Mouse (Mus musculus): ENCODE data around the gene G0s2.

Gene G0s2

DNA sequence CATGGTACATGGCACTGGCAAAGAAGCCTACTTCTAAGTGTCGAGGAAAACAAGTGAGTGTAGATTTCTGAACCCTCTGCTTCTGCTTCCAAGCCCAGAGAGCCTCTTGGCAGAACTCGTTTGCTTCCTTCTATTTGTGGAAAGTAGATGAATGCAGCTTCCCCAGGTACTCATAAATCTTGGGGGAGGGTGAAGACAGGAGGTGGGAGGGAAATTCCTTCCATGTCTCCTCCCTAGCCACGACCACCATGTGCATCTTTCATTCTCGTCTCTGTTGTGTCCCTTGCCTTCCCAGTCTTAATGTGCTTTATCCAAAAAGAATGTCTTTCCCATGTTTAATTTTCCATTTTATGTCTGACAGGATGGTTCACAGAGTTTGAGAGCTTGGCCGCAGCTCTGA lies 20.4 kb downstream of the G0s2 start:
- no peak for DNase-seq (ENCODE audit: low spot score)

DNA sequence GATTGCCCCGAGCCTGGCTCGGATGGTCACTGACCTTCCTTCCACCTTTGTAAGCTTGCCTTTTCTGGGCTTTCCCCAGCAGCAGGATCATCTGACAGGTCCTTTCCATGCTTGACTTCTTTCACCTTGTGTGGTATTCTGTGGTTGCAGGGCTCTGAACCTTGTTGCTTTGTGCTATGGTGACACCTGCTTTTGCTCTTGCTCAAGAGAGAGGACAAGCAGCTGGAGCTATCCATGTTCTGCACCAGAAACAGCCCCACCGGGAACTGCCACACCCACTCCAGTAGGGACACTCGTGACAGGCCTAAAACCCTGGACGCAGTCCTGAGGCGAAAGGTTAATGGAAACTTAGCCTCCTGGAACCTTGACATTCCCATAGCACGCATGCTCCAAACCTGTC lies 21.6 kb downstream of the G0s2 start:
- DNase-seq (ENCODE audit: low spot score) = no peak

DNA sequence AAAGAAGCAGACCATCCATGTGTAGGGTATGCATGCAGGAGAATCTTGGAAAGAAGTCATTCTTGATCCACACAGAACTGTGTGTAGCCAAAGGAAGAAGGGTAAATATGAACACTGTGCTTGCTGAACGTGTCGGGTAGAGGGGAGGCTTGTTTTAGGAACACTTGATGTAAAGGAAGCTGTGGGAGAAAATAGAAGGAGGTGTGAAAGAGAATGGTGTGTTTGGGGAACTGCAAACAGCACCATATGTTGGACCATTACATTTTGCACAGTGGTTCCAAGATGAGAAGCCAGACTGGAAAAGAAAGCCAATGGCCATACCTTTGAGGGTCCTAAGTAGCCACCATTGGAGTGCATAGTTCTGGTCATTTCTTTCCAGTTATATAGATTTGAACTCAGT lies 23.0 kb downstream of the G0s2 start:
- DNase-seq (ENCODE audit: low spot score) = no peak

DNA sequence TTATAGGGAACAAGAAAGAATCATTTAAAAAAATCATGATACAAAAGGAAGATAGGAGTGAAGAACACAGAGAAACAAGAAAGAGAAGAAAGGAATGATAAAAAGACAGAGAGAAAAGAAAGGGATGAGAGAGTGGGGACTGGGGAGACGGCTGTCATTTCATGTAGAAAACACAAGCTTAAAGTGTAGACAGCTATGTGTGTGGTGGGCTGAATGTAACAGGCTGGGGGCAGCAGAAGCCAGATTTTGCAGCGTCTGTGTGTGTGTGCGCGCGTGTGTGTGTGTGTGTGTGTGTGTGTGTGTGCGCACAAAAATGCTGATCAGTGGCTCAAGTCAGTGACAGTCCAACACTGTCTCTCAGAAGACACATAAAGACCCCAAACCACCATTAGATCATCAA lies 28.8 kb downstream of the G0s2 start:
- no peak for DNase-seq (ENCODE audit: low spot score)

DNA sequence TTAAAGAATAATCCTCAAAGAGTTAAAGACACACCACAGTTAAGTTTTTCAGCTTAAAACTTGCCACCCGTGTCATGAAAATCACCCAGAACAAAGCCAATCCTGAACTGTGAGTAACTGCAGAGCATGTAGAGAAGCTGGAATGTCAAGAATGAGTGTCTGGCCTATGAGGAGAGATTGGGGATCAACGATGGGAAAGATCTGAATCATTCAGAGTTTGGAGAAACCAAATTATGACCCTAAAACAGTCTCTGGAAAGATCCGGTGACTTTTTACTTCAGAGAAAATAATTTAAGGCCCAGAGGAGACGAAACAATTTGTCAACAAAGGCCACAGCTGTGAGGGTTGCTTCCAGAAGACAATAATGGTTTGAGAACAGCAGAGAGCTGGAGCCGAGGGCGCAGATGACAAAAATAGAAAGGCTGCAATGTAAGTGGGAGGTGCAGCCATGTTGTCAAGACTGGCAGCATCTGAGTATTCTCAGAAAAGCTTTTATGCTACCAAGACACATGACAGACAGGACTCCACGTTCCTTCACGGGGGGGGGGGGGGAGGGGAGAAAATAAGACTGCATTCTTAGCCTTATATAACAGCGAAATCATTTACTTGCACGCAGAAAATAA lies 29.3 kb downstream of the G0s2 start:
- no peak for DNase-seq (ENCODE audit: low spot score)

DNA sequence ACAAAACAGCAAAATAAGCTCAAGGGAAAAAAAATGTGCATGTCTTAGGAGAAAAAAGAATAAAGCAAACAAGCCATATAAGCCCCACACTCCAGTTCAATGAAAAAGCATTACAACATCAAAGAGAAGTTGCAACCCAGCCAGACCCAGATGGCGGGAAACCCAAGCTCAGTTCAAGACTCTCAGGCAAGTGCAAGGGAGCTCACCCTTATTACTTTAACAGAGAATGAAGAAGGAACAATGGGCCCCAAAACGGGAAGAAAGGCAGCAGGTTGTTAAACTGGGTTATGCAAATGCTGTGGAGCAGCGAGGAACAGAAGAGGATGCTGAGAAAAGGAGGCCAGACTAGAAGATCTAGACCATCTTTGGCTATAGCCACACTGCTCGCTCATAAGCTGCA lies 30.2 kb downstream of the G0s2 start:
- no peak for DNase-seq (ENCODE audit: low spot score)

DNA sequence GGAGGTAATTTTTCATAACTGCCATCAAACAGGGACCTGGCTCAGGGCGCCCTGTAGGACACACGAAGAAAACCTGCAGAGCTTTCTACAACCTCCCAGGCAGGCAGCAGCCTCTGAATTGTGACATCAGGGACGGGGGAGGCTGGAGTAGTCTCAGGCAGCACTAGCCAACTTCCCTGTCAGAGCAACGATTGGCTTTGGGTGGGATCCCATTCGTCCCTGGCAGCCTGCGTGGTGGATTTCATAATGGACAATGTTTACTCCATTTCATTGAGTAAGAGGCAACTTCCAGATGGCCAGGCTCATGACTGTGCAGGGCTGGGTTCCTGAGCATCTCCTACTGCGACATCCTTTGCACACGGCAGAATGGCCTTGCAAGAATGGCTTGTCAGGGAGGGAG lies 30.8 kb downstream of the G0s2 start:
- DNase-seq (ENCODE audit: low spot score) = peak; percentile 49

DNA sequence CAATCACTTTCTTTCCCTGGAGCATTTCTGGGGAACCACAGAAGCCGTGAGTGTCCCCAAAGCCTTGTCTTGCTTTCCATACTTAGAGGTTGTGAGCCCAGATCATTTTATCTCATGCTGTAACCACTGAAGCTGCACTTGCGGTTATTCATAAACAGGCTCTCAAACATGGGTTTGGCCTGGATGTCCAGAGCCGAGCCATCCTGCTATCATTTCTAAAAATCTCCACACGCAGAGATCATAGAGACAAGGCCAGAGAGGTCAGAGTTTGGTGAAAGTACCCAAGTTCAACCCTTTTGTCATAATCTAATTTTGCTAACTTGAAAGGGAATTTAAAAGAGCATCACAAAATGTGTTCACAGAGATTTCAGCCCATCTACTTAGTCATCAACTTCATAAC lies 31.6 kb downstream of the G0s2 start:
- DNase-seq (ENCODE audit: low spot score) = no peak

DNA sequence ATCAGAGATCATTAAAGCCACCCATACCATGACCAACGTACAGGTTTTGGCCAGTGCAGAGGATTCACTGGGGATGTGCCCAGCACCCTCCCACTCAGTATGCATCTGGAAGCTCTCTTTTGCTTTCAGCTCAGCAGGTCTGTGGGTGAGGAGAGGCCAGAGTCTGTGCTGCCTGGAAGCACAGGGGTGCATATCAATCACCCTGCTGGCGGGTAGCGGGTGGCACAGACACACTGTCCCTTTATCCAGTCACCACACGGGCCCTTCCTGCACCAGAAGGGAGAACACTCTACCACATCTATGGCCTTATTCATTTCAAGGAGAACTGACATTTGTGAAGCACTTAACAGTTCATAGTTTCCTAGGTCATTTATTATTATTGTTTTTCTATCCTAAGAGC lies 34.6 kb downstream of the G0s2 start:
- no peak for DNase-seq (ENCODE audit: low spot score)

DNA sequence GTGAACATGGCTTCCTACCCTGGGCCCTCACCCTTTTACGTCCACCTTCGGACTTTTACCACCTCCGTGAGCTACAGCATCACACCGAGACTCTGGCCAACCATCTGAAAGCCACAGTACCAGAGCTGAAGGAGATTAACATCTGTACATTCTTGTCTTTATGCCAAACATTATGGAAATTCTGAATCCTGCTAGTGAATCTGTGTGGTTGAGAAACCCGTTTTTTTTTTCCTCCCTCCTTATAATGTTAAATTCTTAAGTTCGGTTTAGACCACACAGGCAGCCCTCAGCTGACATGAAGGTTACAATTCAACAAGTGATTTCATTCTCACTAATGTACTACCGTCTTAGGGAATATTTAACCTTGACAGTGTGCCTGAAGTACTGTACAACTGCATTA lies 38.1 kb downstream of the G0s2 start:
- no peak for DNase-seq (ENCODE audit: low spot score)

DNA sequence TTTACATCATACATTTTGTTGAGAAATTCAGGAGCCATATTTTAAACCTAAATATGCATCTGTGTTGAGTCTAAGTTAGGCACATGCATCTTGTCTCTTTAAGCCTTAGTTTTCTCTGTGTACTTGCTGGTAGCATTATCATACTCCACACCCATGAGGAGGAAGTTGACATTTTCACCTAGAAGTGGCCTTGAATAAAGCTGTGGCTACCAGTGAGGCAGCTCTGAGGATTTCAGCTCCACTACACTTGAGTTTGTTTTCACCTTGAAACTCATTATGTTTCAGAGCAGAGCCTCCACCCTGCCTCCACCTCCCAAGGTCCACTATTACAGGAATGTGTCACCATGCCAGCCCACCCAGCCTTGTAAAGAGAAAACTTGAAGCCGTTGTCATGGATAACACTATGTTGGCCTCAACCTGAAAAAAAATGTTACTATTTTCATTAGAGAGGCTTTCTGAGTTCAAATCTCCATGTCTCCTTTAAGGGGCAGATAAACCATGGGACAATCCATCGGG lies 38.8 kb downstream of the G0s2 start:
- DNase-seq (ENCODE audit: low spot score) = no peak

DNA sequence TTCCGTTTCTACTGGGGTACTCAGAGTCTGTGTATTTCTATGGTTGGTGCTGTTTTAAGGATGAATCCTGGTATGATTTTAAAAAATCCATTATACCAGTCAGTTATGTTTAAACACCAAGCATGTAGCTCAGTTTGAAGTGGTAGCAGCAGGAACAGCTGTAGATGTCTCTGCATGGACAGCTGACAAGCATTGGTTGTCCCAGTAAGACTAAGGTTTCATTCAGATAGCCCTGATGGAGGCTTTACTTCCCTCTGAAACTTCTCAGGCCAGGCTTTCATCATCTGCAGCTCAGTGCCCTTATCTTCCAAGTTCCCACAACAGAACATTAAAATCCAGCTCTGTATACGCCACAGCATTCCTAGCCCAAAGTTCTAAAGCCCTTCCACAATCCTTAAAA lies 40.3 kb downstream of the G0s2 start:
- no peak for DNase-seq (ENCODE audit: low spot score)

DNA sequence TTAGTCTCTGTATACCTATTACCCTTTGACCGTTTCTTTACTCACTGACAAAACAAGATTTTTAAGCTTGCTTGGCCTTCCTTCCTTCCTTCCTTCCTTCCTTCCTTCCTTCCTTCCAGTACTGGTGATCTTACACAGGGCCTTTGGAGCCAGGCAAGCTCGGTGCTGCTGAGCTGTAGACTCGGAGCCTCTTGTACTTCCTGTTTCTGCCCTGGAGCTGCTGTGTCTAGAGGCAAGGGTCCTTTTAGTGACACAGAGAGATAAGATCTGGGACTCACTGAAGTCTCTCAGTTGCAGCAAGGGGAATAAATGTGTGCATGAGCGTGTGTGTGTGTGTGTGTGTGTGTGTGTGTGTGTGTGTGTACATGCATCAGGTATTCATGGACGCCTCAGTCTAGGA lies 42.1 kb downstream of the G0s2 start:
- no peak for DNase-seq (ENCODE audit: low spot score)

DNA sequence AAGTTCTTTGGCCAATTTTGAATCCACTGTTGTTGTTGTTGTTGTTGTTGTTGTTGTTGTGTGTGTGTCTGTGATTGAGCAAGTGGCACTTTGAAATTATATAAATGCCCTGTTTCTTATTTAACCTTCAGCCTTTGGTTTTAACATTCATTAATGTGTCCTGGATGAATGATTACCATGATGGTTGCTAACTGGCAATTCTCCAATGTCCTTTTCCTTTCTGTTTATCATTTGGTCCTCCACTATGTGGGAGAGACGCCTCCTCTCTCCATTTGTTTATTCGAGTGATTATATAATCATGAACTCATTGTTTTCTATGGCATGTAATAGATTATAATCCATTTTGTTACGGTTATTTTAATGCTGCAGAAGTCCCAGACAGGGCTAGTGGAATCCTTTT lies 42.5 kb downstream of the G0s2 start:
- DNase-seq (ENCODE audit: low spot score) = no peak

DNA sequence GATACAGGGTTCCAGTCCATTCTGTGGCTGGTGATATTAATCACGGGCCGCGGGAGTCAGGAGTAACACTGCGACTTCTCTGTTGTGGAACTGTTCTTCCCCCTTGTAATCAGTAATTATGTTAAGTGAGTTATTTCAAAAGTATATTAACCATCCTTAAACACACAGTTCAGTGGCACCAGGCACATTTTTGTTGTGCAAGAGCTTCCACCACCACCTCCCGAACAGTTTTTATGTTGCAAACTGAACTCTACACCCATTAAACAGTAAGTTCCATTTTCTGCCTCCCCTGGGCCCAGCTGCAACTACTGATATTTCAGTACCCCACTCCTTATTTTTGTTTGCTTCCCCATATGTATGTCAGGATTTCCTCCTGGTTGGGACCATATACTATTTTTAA lies 43.4 kb downstream of the G0s2 start:
- no peak for DNase-seq (ENCODE audit: low spot score)

DNA sequence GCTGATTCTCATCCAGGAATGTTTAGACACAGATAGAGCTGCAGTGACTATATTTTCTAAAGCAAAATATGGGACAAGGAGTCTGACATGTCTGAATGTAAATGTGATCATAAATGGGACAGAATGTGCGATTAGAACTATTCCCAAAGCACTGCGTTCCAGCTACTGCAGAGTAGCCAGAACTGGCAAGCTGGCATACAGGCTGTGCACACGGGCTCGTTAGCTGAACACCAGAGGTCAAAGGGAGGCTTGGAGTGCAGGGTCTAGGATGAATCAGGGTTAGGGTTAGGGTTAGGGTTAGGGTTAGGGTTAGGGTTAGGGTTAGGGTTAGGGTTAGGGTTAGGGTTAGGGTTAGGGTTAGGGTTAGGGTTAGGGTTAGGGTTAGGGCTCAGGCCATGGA lies 45.5 kb downstream of the G0s2 start:
- no peak for DNase-seq (ENCODE audit: low spot score)

DNA sequence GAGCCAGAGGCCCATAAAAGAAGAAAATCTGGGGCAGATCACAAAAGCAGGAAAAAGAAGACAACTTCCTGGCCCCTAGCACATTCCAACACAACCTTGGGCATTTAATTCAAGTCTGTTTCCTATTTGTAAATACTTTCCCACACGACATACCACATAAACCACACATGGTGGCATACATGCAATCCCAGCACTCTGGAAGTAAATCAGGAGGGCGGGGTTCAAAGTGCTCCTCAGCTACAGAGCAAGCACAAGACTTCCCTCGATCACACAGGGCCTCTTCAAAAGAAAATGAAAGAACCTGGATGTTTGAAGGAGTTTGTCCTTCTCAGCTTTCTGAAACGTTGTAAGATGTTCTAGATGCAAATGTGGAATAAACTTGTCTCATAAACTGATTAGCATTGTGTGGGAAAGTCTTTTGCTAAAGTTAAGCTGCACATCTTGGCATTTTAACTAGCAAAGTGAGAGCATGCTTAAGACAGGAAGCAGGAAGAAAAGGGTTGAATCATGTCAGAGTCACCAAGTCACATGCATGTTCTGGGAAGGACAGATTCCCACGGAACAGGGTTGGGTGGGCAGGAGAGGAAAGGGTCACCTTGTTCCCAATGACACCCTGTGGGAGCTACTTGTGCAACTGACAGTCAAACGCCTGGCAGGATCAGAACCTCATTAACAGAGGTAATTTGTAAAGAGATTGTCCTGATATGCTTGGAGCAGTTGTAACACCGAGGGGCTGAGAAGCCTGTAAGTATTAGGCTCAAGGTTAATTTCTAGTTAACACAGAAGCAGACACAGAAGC lies 46.1 kb downstream of the G0s2 start:
- DNase-seq (ENCODE audit: low spot score) = no peak

DNA sequence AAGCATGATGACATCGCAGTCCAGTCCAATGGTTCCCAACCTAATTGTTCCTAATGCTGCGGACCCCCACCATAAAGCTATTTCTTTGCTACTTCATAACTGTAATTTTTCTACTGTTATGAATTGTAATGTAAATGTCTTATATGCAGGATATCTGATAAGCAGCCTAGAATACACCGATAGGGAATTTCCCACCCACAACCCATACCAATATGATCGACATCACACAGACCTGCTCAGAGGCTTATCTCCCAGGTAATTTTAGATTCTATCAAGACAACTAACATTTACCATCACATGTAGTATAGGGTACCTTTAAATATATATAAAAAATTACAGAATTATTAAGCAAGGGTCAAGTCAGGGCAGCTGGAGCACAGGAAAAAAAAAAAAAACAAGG lies 46.9 kb downstream of the G0s2 start:
- DNase-seq (ENCODE audit: low spot score) = no peak

DNA sequence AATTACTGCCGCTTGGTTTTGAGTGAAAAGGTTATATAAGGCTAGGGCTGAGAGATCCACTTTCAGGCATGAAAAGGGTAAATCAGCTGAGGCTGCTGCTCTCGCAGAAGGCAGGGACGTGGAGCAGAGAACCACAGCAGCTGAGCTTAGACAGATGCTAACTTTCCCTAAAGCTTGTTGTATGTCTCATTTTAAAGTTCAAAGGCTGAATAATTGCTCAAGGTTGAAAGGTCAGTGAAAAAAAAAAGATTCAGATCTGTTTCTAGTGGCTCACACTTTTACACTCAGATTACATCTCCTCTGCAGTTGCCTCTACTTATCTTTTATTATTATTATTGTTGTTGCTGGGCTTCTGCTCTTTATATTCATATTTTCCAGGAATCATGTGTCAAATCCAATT lies 47.5 kb downstream of the G0s2 start:
- no peak for DNase-seq (ENCODE audit: low spot score)

Data from ovary, postnatal 10 days (tissue).